Mouse (Mus musculus) neural tube, embryonic 13.5 days (tissue): ENCODE results near the gene Aamdc. TPM values are rescaled to one million over a fixed set of nuclear protein-coding genes. Genes with fewer than 3 reads are reported as not detected.

Experiments used
- ATAC-seq: fragments of 200-750 bp; cut with Nextera tagmentation; 2 replicates; pipeline ENCODE4 v1.8.0; 2017; ENCODE audit warnings: low read depth, mild to moderate bottlenecking, moderate TSS enrichment, moderate library complexity
- H3K27ac ChIP-seq: fragments of 300-500 bp; sonication (generic); replicated peaks from 2 replicates; pipeline ENCODE4 v1.5.1; 2015; ENCODE audit warnings: moderate library complexity, mild to moderate bottlenecking, inconsistent platforms
- H3K27me3 ChIP-seq: fragments of 300-500 bp; sonication (generic); 2 replicates; pipeline ENCODE4 v1.6.1; 2015; ENCODE audit warnings: mild to moderate bottlenecking, inconsistent platforms
- H3K36me3 ChIP-seq: fragments of 300-500 bp; sonication (generic); 2 replicates; pipeline ENCODE4 v1.6.1; 2015; ENCODE audit warnings: mild to moderate bottlenecking, inconsistent platforms
- H3K4me1 ChIP-seq: fragments of 300-500 bp; sonication (generic); replicated peaks from 2 replicates; pipeline ENCODE4 v1.6.1; 2015; ENCODE audit warnings: inconsistent platforms
- H3K4me2 ChIP-seq: fragments of 300-500 bp; sonication (generic); 2 replicates; pipeline ENCODE4 v1.6.1; 2015; ENCODE audit warnings: inconsistent platforms, mild to moderate bottlenecking, moderate library complexity
- H3K4me3 ChIP-seq: fragments of 300-500 bp; sonication (generic); 2 replicates; pipeline ENCODE4 v1.5.1; 2015; ENCODE audit warnings: mild to moderate bottlenecking, inconsistent platforms
- H3K9ac ChIP-seq: fragments of 300-500 bp; sonication (generic); 2 replicates; pipeline ENCODE4 v1.6.1; 2015; ENCODE audit warnings: moderate library complexity, mild to moderate bottlenecking, inconsistent platforms
- H3K9me3 ChIP-seq: fragments of 300-500 bp; sonication (generic); 2 replicates; pipeline ENCODE4 v1.6.1; 2016; ENCODE audit warnings: inconsistent platforms
- WGBS: fragments of 180-500 bp; shearing (Covaris S2); methylation state at CpG from one replicate; pipeline ENCODE4 v1.1.7; 2015; 5-methylcytosine and 5-hydroxymethylcytosine counted together
- polyA plus RNA-seq: library from polyadenylated mRNA; unstranded; fragments of >200 nt; fragmentation: Nextera tagmentation; extraction: Ambion mirVana; gene quantifications from 2 replicates; pipeline ENCODE4 v1.2.1, GENCODE M21; 2015

Aamdc gene
- polyA plus RNA-seq, 1 experiment from 2014 or later = 47.9 TPM

DNA sequence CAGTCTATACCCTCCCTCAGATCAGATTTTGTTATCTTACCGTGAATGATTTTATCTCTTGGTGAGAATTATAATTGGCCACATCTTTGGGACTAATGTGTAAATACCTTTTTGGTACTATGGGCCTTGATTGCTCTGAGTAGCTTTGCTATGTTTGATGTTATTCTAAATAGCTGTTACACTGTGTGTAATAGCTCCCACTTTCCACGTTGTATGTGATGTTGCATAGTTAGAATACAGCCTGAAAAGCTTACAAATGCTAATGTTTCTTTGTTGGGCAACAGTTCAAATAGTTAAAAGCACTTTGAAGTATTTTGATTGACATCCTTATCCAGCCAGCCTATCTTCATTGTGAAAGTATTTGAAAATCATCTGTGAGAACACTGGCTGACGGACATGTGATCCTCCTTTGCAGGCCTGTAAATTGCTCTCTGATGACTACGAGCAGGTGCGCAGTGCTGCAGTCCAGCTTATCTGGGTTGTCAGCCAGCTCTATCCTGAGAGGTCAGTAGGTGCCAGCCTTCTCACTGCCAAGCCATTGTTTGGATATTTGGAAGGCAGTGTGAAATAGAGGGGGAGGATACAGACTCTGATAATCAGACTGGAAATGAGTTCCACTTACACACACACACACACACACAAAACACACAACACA lies 78.6 kb downstream of the Aamdc start:
- Histone ChIP-seq H3K4me2 (no peak overlapping the region), H3K27me3 (no peaks in the 10 kb centered on the region), H3K27ac (no peak overlapping the region), H3K9me3 (no peaks in the 10 kb centered on the region), H3K4me1 (no peaks in the 10 kb centered on the region), H3K4me3 (no peak overlapping the region), H3K36me3 (peaks cover 61% of the 10 kb centered on the region), H3K9ac (no peak overlapping the region)
- WGBS = 89% methylated on average over 5 of the region's 5 CpGs
- no peak for ATAC-seq

Other genes with a start within 250 kb of the Aamdc start
- 3.5 and 4.6 TPM in 2 replicates for gene Usp35, start 247.5 kb downstream of the Aamdc start, polyA plus RNA-seq
- gene Kctd21, start 247.2 kb downstream of the Aamdc start, polyA plus RNA-seq = 6.3 and 9.0 TPM in 2 replicates
- 16.2 TPM in 2 replicates for gene Alg8, start 207.9 kb downstream of the Aamdc start, polyA plus RNA-seq
- 431 and 478 TPM in 2 replicates for gene Ndufc2, start 179.5 kb downstream of the Aamdc start, polyA plus RNA-seq
- 0.99 and 1.5 TPM in 2 replicates for gene Thrsp, start 161.8 kb downstream of the Aamdc start, polyA plus RNA-seq
- gene Kctd14, start 128.2 kb downstream of the Aamdc start, polyA plus RNA-seq = 1.2 and 2.2 TPM in 2 replicates
- 48.0 and 58.4 TPM in 2 replicates for gene Ints4, start 98.5 kb downstream of the Aamdc start, polyA plus RNA-seq
- 28.4 and 31.3 TPM in 2 replicates for gene Rsf1, start 392 bp upstream of the Aamdc start, polyA plus RNA-seq
- 193 and 209 TPM in 2 replicates for gene Clns1a, start 117.1 kb upstream of the Aamdc start, polyA plus RNA-seq
- 11.6 and 12.7 TPM in 2 replicates for gene Aqp11, start 158.8 kb upstream of the Aamdc start, polyA plus RNA-seq
- 113 and 121 TPM in 2 replicates for gene Pak1, start 209.0 kb upstream of the Aamdc start, polyA plus RNA-seq